Mouse (Mus musculus): ENCODE results near the gene Prss8.
"Not testable (repeated sequence)": the region's sequence is repeated elsewhere in the genome, so short reads cannot be mapped to it uniquely, and the experiment has no call there.

Prss8 gene

DNA sequence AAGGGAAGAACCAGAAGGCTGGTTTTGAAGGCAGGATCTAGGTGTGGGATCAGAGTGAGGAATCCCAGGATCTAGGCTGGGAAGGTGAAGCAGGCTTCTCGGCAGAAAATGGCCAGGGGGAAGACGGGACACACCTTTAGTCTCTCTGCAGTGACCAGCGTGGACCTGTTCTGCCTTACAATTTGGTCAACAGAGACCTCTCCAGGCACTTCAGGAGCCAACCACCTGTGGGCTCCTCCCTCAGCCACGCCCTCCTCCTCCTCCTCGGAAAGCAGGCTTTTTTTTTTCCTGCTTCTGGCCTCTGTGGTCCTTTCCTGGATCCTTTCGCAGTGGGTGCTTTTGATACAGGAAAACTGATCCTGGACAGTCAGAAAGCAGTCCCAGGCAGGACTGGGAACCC lies at the start of gene Prss8:
Prss8 (minus strand) TSS at position 182 of the 400 bp plus-strand sequence.
- DNase-seq = no peak

DNA sequence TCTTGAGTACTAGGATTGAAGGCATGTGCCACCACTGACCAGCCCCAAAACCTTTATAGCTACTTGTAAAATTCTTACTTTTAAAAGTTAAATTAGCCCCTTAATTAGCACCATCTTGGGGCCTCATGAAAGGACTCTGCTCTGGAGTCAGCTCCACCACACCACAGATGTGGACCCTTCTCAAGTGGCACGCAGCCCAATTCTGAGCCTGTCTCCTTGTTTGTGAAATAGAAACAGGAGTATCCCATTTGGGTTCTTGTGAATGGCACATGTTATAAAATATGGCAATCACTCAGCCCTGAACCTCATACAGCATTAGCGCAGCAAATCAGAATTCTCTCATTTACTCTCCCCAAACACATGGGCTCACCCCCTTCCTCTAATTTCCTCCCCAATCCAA lies 49.0 kb upstream of the Prss8 start:
- DNase-seq = no peak

DNA sequence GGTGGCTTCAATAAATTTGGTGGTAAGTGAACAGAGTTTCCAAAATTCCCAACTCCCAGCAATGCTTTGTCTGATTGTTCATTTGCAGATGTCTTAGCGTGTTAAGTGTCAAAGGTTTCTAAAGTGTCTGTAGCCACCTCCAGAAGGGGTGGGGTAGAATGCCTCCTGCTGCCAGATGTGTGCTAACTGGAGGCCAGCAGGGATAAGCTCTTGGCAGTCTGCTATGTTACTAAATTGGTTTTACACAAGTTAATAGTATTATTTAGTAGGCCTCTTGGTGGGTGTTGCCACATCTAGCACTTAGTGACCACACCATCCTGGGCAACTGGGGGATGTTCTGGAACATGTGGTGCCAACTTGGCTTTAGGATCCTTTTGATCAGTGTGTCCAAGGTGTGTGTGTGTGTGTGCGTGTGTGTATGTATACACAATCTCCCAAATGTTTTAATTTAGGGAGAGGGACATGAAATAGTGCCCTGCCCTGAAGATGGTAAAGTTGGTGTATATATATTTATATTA lies 44.6 kb upstream of the Prss8 start:
- DNase-seq = no peak

DNA sequence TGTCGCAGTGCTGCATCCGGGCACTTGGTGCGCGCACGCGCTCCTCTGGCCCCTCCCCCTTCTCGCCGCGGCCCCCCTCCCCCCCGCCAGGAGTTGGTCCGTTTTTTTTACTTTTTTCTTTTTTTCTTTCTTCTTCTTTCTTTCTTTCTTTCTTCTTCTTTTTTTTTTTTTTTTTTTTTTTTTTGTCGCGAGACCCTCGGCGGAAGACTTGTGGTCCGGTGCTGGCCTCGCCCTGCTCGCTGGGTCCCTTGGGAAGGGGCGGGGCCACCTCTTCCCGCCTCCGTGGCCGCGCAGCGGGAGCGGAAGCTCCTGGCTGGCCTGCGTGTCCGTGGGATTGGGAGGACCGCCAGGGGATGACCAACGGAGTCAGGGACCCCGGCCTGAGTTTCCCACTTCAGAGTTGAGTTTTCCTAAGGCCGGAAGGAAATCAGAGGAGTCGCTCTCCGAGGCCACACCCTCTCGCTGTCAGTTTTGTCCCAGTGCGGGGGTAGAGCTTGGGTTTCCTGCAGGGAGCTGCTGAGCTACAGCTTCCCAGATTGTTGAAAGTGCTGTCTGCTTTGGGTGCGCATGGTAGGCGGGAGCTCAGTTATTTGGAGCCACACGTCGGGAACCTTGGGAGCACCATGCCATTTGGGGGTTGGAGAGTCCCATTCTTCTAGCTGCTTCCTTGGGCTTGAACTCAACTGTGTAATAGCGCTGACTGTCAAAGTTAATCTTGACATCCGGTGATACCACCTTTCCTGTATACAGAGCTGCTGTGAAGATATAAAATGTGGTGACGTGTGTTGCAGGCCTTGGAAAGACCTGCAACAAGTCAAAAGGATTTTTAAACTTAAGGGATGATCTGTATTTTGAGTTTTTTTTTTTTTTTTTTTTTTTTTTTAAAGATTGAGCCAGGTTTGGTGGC lies 38.3 kb upstream of the Prss8 start:
- DNase-seq = peak; percentile 53 to 72

- DNase-seq = peak; percentile 86 to 91
These were observed 37.4 kb upstream of the Prss8 start, which contains the start of gene Fus for GRCm38 (mm10) chr7:127967004-127967921. Gene Fus, plus strand, starts transcription at chr7:127967457.

- peak in 1 of 2 experiments; percentile 17 for DNase-seq
These were observed 36.5 kb upstream of the Prss8 start for GRCm38 (mm10) chr7:127966371-127966918.

GRCm38 (mm10) chr7:127959364-127959763 lies 29.5 kb upstream of the Prss8 start:
- DNase-seq = no peak

DNA sequence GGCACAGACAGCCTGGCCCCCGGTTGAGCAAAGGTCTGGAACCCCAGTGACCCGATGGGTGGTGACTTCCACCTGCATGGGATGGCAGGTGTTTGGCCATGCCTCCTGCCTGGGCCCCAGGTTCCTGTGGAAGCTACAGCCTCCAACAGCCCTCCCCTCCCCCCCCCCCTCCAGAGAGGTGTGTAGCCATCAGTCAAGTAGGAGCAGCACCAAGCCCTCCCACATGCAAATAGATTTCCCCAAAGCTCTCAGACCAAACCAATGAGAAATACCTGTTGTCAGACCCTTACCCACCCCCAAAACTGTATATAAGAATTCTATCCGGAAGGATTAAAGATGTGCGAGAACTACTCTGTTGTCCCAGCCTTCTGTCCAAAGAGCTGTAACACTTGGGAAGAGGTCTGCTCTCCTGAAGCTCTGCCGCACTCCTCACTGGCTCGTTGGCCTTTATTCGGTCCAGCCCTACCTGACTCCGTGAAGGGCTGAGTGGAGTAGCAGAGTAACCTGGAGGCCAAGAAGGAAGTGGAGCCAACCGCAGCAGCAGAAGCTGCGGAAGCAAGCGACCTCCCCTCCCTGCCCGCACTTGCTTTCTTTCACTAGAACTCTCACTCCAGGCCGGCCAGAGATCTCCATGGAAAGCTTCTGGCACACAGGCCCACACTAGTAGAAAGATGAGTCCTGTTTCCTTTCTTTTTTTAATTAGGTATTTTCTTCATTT lies 23.1 kb upstream of the Prss8 start:
- no peak for DNase-seq

DNA sequence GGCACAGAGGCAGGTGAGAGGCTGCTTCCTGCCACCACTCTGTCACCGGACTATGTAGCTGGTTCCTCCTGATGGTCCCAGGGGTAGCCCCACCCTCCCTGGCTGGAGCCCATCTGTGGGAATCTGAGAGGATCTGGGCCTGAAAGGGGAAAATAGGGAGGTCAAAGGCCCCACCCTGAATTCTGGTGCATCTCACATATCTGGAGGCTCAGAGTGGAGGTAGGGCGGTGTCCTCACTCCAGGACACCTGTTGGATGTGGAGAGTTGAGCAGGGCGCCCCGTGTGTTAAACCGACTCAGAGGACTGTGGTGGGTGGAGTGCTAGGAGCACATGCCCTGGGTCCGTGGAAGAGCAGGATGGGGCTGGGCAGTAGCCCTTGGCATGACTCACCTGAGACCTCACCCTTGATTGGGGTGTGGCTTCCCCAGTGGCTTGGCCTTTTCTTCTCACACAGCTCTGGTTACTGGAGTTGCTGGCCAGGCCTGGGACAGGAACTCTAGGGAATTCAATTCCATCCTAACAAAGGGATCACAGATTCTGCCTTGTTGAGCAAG lies 16.6 kb upstream of the Prss8 start, which contains the start of gene Prss36:
Prss36 (minus strand) TSS at position 256 of the 554 bp plus-strand sequence.
- no peak for DNase-seq

- DNase-seq = no peak
These were observed 14.7 kb upstream of the Prss8 start for GRCm38 (mm10) chr7:127944614-127945013.

DNA sequence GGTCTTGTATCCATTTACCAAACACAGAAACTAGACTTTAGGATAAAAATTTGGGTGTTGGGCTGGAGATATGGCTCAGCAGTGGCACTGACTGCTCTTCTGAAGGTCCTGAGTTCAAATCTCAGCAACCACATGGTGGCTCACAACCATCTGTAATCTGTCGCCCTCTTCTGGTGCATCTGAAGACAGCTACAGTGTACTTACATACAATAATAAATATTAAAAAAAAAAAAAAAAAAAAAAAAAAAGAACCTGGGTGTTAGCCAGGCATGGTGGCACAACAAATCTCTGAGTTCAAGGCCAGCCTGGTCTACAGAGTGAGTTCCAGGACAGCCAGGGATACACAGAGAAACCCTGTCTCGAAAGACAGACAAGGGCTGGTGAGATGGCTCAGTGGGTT lies 12.2 kb upstream of the Prss8 start:
- not testable (repeated sequence) for DNase-seq

DNA sequence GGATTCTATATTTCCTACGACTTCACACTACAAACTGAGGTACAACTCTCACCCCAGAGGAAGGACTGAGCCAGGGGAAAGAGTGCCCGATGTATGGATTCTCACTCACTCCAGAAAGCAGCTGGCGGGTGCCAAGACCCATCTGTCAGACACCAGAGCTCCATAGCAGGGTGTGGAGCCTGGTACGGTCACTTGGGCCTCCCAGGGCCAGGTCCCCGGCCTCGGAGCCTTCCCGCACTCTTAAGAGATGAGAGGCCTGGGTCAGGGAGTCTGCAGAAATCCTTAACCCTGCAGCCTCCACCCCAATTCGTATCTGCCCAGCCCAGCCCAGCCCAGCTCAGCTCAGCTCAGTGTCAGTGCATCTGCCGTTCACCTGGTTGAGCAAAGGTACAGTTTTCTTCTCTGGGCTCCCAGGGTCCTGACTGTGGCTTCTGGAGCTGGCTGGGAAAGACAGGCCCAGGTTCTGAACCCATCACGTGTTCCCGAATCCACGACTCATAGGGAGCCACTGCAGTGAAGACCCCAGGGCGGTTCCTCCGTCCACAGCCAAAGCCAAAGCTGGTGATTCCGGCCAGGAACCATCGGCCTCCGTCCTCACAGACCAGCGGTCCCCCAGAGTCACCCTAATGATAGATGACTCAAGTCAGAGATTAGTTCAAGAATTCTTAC lies 6.4 kb upstream of the Prss8 start:
- DNase-seq = no peak

- no peak for DNase-seq
These were observed 5.8 kb upstream of the Prss8 start for GRCm38 (mm10) chr7:127935748-127936159.

DNA sequence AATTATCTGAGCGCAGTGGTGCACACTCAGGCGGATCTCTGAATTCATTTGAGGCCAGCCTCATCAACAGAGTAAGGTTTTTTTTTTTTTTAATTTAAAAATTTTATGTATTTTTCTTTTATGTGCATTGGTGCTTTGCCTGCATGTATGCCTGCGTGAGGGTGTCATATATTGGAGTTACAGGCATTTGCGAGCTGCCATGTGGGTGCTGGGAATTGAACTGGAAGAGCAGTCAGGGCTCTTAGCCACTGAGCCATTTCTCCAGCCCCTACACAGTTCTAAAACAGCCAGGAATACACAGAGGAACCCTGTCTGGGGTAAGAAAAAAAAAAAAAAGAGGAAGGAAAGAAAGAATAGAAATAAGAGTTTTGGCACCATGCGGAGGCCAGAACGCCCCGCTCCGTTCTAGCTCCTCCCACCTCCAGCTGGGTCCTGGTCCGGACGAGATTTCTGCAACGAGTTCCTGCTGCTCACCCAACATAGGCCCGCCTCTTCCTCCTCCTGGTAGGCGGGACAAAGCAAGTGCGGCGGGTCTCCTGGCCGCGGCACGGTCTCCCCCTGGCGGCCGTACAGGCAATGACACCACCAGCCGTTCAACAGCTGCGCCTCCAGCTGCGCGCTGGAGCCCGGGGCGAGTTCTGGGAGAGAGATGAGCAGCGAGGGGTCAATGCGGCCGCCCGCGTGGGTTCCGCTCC lies 5.3 kb upstream of the Prss8 start:
- DNase-seq = peak; percentile 93

GRCm38 (mm10) chr7:127934075-127934474 lies 4.2 kb upstream of the Prss8 start:
- DNase-seq = no peak

- no peak for DNase-seq
These were observed 2.5 kb upstream of the Prss8 start for GRCm38 (mm10) chr7:127932273-127933031.

GRCm38 (mm10) chr7:127931351-127932135 lies 1.6 kb upstream of the Prss8 start:
- DNase-seq = no peak

GRCm38 (mm10) chr7:127930636-127931035 lies 732 bp upstream of the Prss8 start:
- DNase-seq = no peak

GRCm38 (mm10) chr7:127928596-127928995 lies 1.3 kb downstream of the Prss8 start:
- no peak for DNase-seq

All from thymus, adult 18-20 months (tissue).